Mouse (Mus musculus) forebrain, postnatal 0 days (tissue): ENCODE results near the gene Syn3. TPM values are rescaled to one million over a fixed set of nuclear protein-coding genes. Genes with fewer than 3 reads are reported as not detected.

Experiments
- ATAC-seq: fragments of 200-750 bp; cut with Nextera tagmentation; 2 replicates; pipeline ENCODE4 v1.8.0; 2017; ENCODE audit warnings: mild to moderate bottlenecking, moderate library complexity
- DNase-seq: peaks from one replicate; pipeline ENCODE4 v3.0.0-alpha.2; 2015
- H3K27ac ChIP-seq: fragments of 300-500 bp; sonication (generic); 2 replicates; pipeline ENCODE4 v1.5.1; 2014; ENCODE audit warnings: low read depth, mild to moderate bottlenecking, antibody characterized with exemption, low read length, moderate library complexity, mixed read lengths
- H3K27me3 ChIP-seq: fragments of 300-500 bp; sonication (generic); 2 replicates; pipeline ENCODE4 v1.6.1; 2014; ENCODE audit warnings: mild to moderate bottlenecking, low read length, mixed read lengths; ENCODE audit not compliant: insufficient read depth
- H3K36me3 ChIP-seq: fragments of 300-500 bp; sonication (generic); 2 replicates; pipeline ENCODE4 v1.6.1; 2014; ENCODE audit warnings: mild to moderate bottlenecking, moderate library complexity; ENCODE audit not compliant: insufficient read depth
- H3K4me1 ChIP-seq: fragments of 300-500 bp; sonication (generic); 2 replicates; pipeline ENCODE4 v1.6.1; 2014; ENCODE audit warnings: antibody characterized with exemption; ENCODE audit not compliant: insufficient read depth
- H3K4me2 ChIP-seq: fragments of 300-500 bp; sonication (generic); 2 replicates; pipeline ENCODE4 v1.6.1; 2014; ENCODE audit warnings: low read depth, mild to moderate bottlenecking, moderate library complexity
- H3K4me3 ChIP-seq: fragments of 300-500 bp; sonication (generic); 2 replicates; pipeline ENCODE4 v1.5.1; 2014; ENCODE audit warnings: low read depth, low read length, mixed read lengths
- H3K9ac ChIP-seq: fragments of 300-500 bp; sonication (generic); 2 replicates; pipeline ENCODE4 v1.6.1; 2014; ENCODE audit warnings: mild to moderate bottlenecking
- H3K9me3 ChIP-seq: fragments of 300-500 bp; sonication (generic); 2 replicates; pipeline ENCODE4 v1.6.1; 2016; ENCODE audit warnings: low read length
- CTCF ChIP-seq: sonication (generic); IDR thresholded peaks from 2 replicates; pipeline ENCODE4 v1.5.1; 2016; ENCODE audit warnings: antibody characterized with exemption, control low read depth, low read depth
- WGBS: fragments of 180-500 bp; shearing (Covaris S2); extraction: QIAGEN DNeasy Blood & Tissue Kit; methylation state at CpG from one replicate; pipeline ENCODE4 v1.1.7; 2014; 5-methylcytosine and 5-hydroxymethylcytosine counted together
- polyA plus RNA-seq: library from polyadenylated mRNA; unstranded; fragments of >200 nt; fragmentation: Nextera tagmentation; extraction: Ambion mirVana; gene quantifications from 2 replicates; pipeline ENCODE4 v1.2.1, GENCODE M21; 2015
- total RNA-seq: library from RNA; depleted of rRNA; stranded (reverse); fragments of >200 nt; gene quantifications from 2 replicates; pipeline ENCODE4 v1.2.3, GENCODE M21; 2014

Gene Syn3
- total and polyA plus RNA-seq, 2 experiments from 2014 or later = 16.4 to 47.6 TPM

- ATAC-seq (no peak), DNase-seq (no peak)
- WGBS = 61% methylated on average over 8 of the region's 8 CpGs
- no peak overlapping the region for H3K4me3 ChIP-seq
- H3K27me3 ChIP-seq = no peaks in the 10 kb centered on the region
- no peaks in the 10 kb centered on the region for H3K9me3 ChIP-seq
- no peak overlapping the region for H3K9ac ChIP-seq
- H3K36me3 ChIP-seq = no peaks in the 10 kb centered on the region
- TF ChIP-seq CTCF = no peak
- H3K4me2 ChIP-seq = no peak overlapping the region
- H3K4me1 ChIP-seq = peaks cover 11% of the 10 kb centered on the region; the same call in 1 of the 2 replicates
- no peak overlapping the region for H3K27ac ChIP-seq
Measured at GRCm38 (mm10) chr10:86334581-86334980, 164.1 kb downstream of the Syn3 start.

- ATAC-seq = no peak
Measured at GRCm38 (mm10) chr10:86332942-86333341, 165.8 kb downstream of the Syn3 start.

GRCm38 (mm10) chr10:86331681-86332281 lies 166.9 kb downstream of the Syn3 start:
- H3K36me3 ChIP-seq = no peaks in the 10 kb centered on the region
- no peak overlapping the region for H3K4me3 ChIP-seq
- 51% methylated on average over 7 of the region's 7 CpGs for WGBS
- H3K9me3 ChIP-seq = no peaks in the 10 kb centered on the region
- H3K4me2 ChIP-seq = no peak overlapping the region
- TF ChIP-seq CTCF = no peak
- no peak for DNase-seq
- 0 out of 2 replicates have a peak overlapping the region, but pooled peaks have one; percentile 18 for H3K9ac ChIP-seq
- 0 out of 2 replicates have a peak, but pooled peaks have one; percentile 30 for ATAC-seq
- H3K4me1 ChIP-seq = peaks cover 11% of the 10 kb centered on the region; the same call in 1 of the 2 replicates
- peak overlapping the region; percentile 67 for H3K27ac ChIP-seq
- no peaks in the 10 kb centered on the region for H3K27me3 ChIP-seq

More at GRCm38 (mm10) chr10:86332942-86333341, 165.8 kb downstream of the Syn3 start:
- Histone ChIP-seq H3K4me1 (peaks cover 11% of the 10 kb centered on the region; the same call in 1 of the 2 replicates), H3K27me3 (no peaks in the 10 kb centered on the region), H3K4me3 (no peak overlapping the region), H3K27ac (peak overlapping the region; percentile 9; the same call in 1 of the 2 replicates), H3K9ac (no peak overlapping the region), H3K36me3 (no peaks in the 10 kb centered on the region), H3K4me2 (no peak overlapping the region), H3K9me3 (no peaks in the 10 kb centered on the region)
- DNase-seq = no peak
- TF ChIP-seq CTCF = no peak
- WGBS = 87% methylated on average over 3 of the region's 3 CpGs

GRCm38 (mm10) chr10:86330993-86331680 lies 167.6 kb downstream of the Syn3 start:
- WGBS = 69% methylated on average over 5 of the region's 5 CpGs
- no peaks in the 10 kb centered on the region for H3K36me3 ChIP-seq
- no peaks in the 10 kb centered on the region for H3K27me3 ChIP-seq
- H3K4me2 ChIP-seq = no peak overlapping the region
- no peak overlapping the region for H3K4me3 ChIP-seq
- 0 out of 2 replicates have a peak overlapping the region, but pooled peaks have one; percentile 18 for H3K9ac ChIP-seq
- no peak for DNase-seq
- peak overlapping the region; percentile 67 for H3K27ac ChIP-seq
- TF ChIP-seq CTCF = no peak
- ATAC-seq = no peak
- H3K4me1 ChIP-seq = peaks cover 11% of the 10 kb centered on the region; the same call in 1 of the 2 replicates
- no peaks in the 10 kb centered on the region for H3K9me3 ChIP-seq

- Histone ChIP-seq H3K9ac (no peak overlapping the region), H3K4me2 (no peak overlapping the region), H3K4me1 (peaks cover 11% of the 10 kb centered on the region; the same call in 1 of the 2 replicates), H3K36me3 (no peaks in the 10 kb centered on the region), H3K27me3 (no peaks in the 10 kb centered on the region), H3K27ac (no peak overlapping the region), H3K9me3 (no peaks in the 10 kb centered on the region), H3K4me3 (no peak overlapping the region)
- ATAC-seq (peak; percentile 38; the same call in 1 of the 2 replicates), DNase-seq (no peak)
- 82% methylated on average over 8 of the region's 8 CpGs for WGBS
- TF ChIP-seq CTCF = no peak
Measured at GRCm38 (mm10) chr10:86329241-86329882, 169.3 kb downstream of the Syn3 start.

- H3K27ac ChIP-seq = no peak overlapping the region
- H3K9ac ChIP-seq = no peak overlapping the region
- H3K36me3 ChIP-seq = no peaks in the 10 kb centered on the region
- H3K4me1 ChIP-seq = peaks cover 11% of the 10 kb centered on the region; the same call in 1 of the 2 replicates
- ATAC-seq (no peak), DNase-seq (no peak)
- WGBS = 81% methylated on average over 2 of the region's 2 CpGs
- no peak for TF ChIP-seq CTCF
- no peaks in the 10 kb centered on the region for H3K9me3 ChIP-seq
- no peak overlapping the region for H3K4me2 ChIP-seq
- H3K27me3 ChIP-seq = no peaks in the 10 kb centered on the region
- no peak overlapping the region for H3K4me3 ChIP-seq
Measured at GRCm38 (mm10) chr10:86328691-86329090, 170.0 kb downstream of the Syn3 start.

- no peak overlapping the region for H3K9ac ChIP-seq
- no peaks in the 10 kb centered on the region for H3K36me3 ChIP-seq
- DNase-seq = no peak
- no peaks in the 10 kb centered on the region for H3K9me3 ChIP-seq
- H3K4me3 ChIP-seq = no peak overlapping the region
- H3K4me1 ChIP-seq = peaks cover 11% of the 10 kb centered on the region; the same call in 1 of the 2 replicates
- H3K4me2 ChIP-seq = no peak overlapping the region
- no peak for TF ChIP-seq CTCF
- no peak overlapping the region for H3K27ac ChIP-seq
- no peaks in the 10 kb centered on the region for H3K27me3 ChIP-seq
- 93% methylated on average over 4 of the region's 4 CpGs for WGBS
- ATAC-seq = no peak
Measured at GRCm38 (mm10) chr10:86328143-86328542, 170.6 kb downstream of the Syn3 start.
